Mouse (Mus musculus) urinary bladder, postnatal 4 days (tissue): ENCODE measurements around the gene Plpp3.
"Not testable (repeated sequence)": the region's sequence is repeated elsewhere in the genome, so short reads cannot be mapped to it uniquely, and the experiment has no call there.

Experiments used
- DNase-seq, 2 experiments: peaks; one replicate each; pipeline ENCODE4 v3.0.0; 2021 to 2022; ENCODE audit warnings: low spot score in 2 of 2

Plpp3 gene

GRCm38 (mm10) chr4:105257667-105258560 lies 100.8 kb downstream of the Plpp3 start:
- DNase-seq = no peak

- no peak for DNase-seq
These were observed 103.2 kb downstream of the Plpp3 start for GRCm38 (mm10) chr4:105260385-105260784.

GRCm38 (mm10) chr4:105260893-105261769 lies 104.0 kb downstream of the Plpp3 start:
- no peak for DNase-seq

- DNase-seq = no peak
These were observed 105.2 kb downstream of the Plpp3 start for GRCm38 (mm10) chr4:105262358-105262757.

- no peak for DNase-seq
These were observed 106.5 kb downstream of the Plpp3 start for GRCm38 (mm10) chr4:105263600-105263999.

GRCm38 (mm10) chr4:105265041-105265440 lies 107.9 kb downstream of the Plpp3 start:
- DNase-seq = no peak

GRCm38 (mm10) chr4:105265678-105266077 lies 108.5 kb downstream of the Plpp3 start:
- DNase-seq = no peak

GRCm38 (mm10) chr4:105268202-105268730 lies 111.1 kb downstream of the Plpp3 start:
- DNase-seq = no peak

- DNase-seq = not testable (repeated sequence)
These were observed 112.3 kb downstream of the Plpp3 start for GRCm38 (mm10) chr4:105269398-105269797.

- DNase-seq = no peak
These were observed 114.0 kb downstream of the Plpp3 start for GRCm38 (mm10) chr4:105271166-105271565.

GRCm38 (mm10) chr4:105273034-105273433 lies 115.9 kb downstream of the Plpp3 start:
- no peak for DNase-seq

GRCm38 (mm10) chr4:105273486-105273885 lies 116.3 kb downstream of the Plpp3 start:
- DNase-seq = no peak

GRCm38 (mm10) chr4:105275616-105276015 lies 118.5 kb downstream of the Plpp3 start:
- DNase-seq = no peak

- no peak for DNase-seq
These were observed 119.1 kb downstream of the Plpp3 start for GRCm38 (mm10) chr4:105276062-105276795.

GRCm38 (mm10) chr4:105278161-105278560 lies 121.0 kb downstream of the Plpp3 start:
- no peak for DNase-seq

GRCm38 (mm10) chr4:105278571-105279410 lies 121.6 kb downstream of the Plpp3 start:
- no peak for DNase-seq

GRCm38 (mm10) chr4:105279806-105280205 lies 122.7 kb downstream of the Plpp3 start:
- DNase-seq = no peak

- no peak for DNase-seq
These were observed 124.6 kb downstream of the Plpp3 start for GRCm38 (mm10) chr4:105281751-105282231.
